Mouse (Mus musculus) limb, embryonic 11.5 days (tissue): ENCODE measurements at regions not wholly inside any gene's neighbourhood (a gene's known extent, or its start where the extent isn't known, plus 50 kb on each side); places are given as distances from the start of the nearest gene placed in this dataset.

Experiments
- ATAC-seq: fragments of 200-750 bp; cut with Nextera tagmentation; 2 replicates; pipeline ENCODE4 v1.8.0; 2017; ENCODE audit warnings: low read depth; ENCODE audit not compliant: insufficient number of reproducible peaks, low FRiP score, low TSS enrichment
- DNase-seq: peaks from one replicate; pipeline ENCODE4 v3.0.0-alpha.2; 2015; ENCODE audit warnings: low spot score
- H3K27ac ChIP-seq: fragments of 300-500 bp; sonication (generic); replicated peaks from 2 replicates; pipeline ENCODE4 v1.5.1; 2014; ENCODE audit warnings: low read depth, mild to moderate bottlenecking, low read length
- H3K27me3 ChIP-seq: fragments of 300-500 bp; sonication (generic); 2 replicates; pipeline ENCODE4 v1.6.1; 2014; ENCODE audit warnings: mild to moderate bottlenecking, low read length, mixed read lengths; ENCODE audit not compliant: control insufficient read depth, insufficient read depth
- H3K36me3 ChIP-seq: fragments of 300-500 bp; sonication (generic); 2 replicates; pipeline ENCODE4 v1.6.1; 2014; ENCODE audit warnings: mild to moderate bottlenecking, low read length, moderate library complexity, mixed read lengths; ENCODE audit not compliant: control insufficient read depth, insufficient read depth
- H3K4me1 ChIP-seq: fragments of 300-500 bp; sonication (generic); 2 replicates; pipeline ENCODE4 v1.6.1; 2014; ENCODE audit warnings: low read length, mixed read lengths; ENCODE audit not compliant: control insufficient read depth, insufficient read depth
- H3K4me2 ChIP-seq: fragments of 300-500 bp; sonication (generic); 2 replicates; pipeline ENCODE4 v1.6.1; 2014; ENCODE audit warnings: low read depth, mild to moderate bottlenecking, moderate library complexity; ENCODE audit not compliant: severe bottlenecking
- H3K4me3 ChIP-seq: fragments of 300-500 bp; sonication (generic); 2 replicates; pipeline ENCODE4 v1.5.1; 2014; ENCODE audit warnings: low read depth, low read length
- H3K9ac ChIP-seq: fragments of 300-500 bp; sonication (generic); 2 replicates; pipeline ENCODE4 v1.6.1; 2014; ENCODE audit warnings: mild to moderate bottlenecking, low read length
- H3K9me3 ChIP-seq: fragments of 300-500 bp; sonication (generic); 2 replicates; pipeline ENCODE4 v1.6.1; 2016; ENCODE audit warnings: low read length; ENCODE audit not compliant: control insufficient read depth
- WGBS: fragments of 180-500 bp; shearing (Covaris S2); extraction: QIAGEN DNeasy Blood & Tissue Kit; methylation state at CpG from one replicate; pipeline ENCODE4 v1.1.7; 2014; 5-methylcytosine and 5-hydroxymethylcytosine counted together

DNA sequence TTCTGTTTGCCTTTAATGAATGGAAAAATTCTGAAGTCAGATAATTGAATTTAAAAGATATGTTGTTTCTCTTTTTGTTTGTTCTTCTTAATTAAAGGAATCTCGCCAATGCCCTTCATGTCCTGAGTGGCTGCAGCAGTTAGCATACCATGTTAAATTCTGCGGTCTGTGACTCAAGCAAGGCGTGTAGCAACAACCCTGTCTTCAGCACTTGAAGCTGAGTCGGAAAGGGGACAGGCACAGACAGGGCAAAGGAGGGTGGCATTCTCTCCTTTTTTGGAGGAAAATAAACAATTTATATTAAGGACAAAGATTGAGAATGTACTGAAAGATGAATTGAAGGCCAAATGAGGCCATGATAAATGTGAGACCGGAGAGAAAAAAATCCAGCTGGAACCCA, 58.2 kb upstream of the Fat1 start:
- ATAC-seq (no peak), DNase-seq (no peak)
- WGBS: 45% methylated on average over 5 of the region's 5 CpGs
- H3K27me3 ChIP-seq: no peaks in the 10 kb centered on the region
- H3K4me3 ChIP-seq: no peak overlapping the region
- no peak overlapping the region for H3K4me2 ChIP-seq
- no peak overlapping the region for H3K9ac ChIP-seq
- H3K36me3 ChIP-seq: no peaks in the 10 kb centered on the region
- no peak overlapping the region for H3K27ac ChIP-seq
- H3K9me3 ChIP-seq: no peaks in the 10 kb centered on the region
- H3K4me1 ChIP-seq: peaks cover 6% of the 10 kb centered on the region; the same call in 1 of the 2 replicates

GRCm38 (mm10) chr8:44878208-44878607, 57.0 kb upstream of the Fat1 start:
- Histone ChIP-seq H3K36me3 (no peaks in the 10 kb centered on the region), H3K9ac (no peak overlapping the region), H3K4me2 (no peak overlapping the region), H3K4me1 (peaks cover 6% of the 10 kb centered on the region; the same call in 1 of the 2 replicates), H3K4me3 (no peak overlapping the region), H3K27me3 (no peaks in the 10 kb centered on the region), H3K27ac (no peak overlapping the region), H3K9me3 (no peaks in the 10 kb centered on the region)
- WGBS: 32% methylated on average over 3 of the region's 3 CpGs
- ATAC-seq (no peak), DNase-seq (no peak)

DNA sequence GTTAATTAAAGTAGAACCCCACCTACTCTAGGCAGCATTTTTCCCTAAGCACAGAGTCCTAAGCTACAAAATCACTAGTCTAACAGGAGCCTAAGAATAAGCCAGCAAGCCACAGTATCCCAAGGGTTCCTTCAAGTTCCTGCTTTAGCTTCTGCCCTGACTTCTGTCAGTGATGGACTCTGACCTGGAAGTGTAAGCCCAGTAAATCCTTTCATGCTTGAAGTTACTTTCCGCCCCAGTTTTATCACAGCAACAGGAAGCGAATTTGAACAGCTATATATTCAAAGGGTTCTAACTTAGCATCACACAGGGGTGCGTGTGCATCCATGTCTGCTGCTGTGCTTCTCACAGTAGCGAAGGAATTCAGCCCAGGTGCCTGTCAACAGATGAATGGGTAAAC, 56.1 kb upstream of the Fat1 start:
- no peak for DNase-seq
- no peak overlapping the region for H3K4me3 ChIP-seq
- H3K36me3 ChIP-seq: no peaks in the 10 kb centered on the region
- no peaks in the 10 kb centered on the region for H3K9me3 ChIP-seq
- peaks cover 6% of the 10 kb centered on the region; the same call in 1 of the 2 replicates for H3K4me1 ChIP-seq
- H3K27me3 ChIP-seq: no peaks in the 10 kb centered on the region
- no peak overlapping the region for H3K4me2 ChIP-seq
- 87% methylated on average over 4 of the region's 4 CpGs for WGBS
- no peak for ATAC-seq
- H3K9ac ChIP-seq: no peak overlapping the region
- H3K27ac ChIP-seq: no peak overlapping the region

GRCm38 (mm10) chr8:44884399-44885006, 50.7 kb upstream of the Fat1 start:
- no peak for ATAC-seq
- H3K9me3 ChIP-seq: no peaks in the 10 kb centered on the region
- no peak overlapping the region for H3K4me2 ChIP-seq
- no peak overlapping the region for H3K4me3 ChIP-seq
- H3K36me3 ChIP-seq: no peaks in the 10 kb centered on the region
- 81% methylated on average over 8 of the region's 8 CpGs for WGBS
- DNase-seq: no peak
- H3K27ac ChIP-seq: no peak overlapping the region
- H3K27me3 ChIP-seq: no peaks in the 10 kb centered on the region
- no peaks in the 10 kb centered on the region for H3K4me1 ChIP-seq
- H3K9ac ChIP-seq: no peak overlapping the region
